Mouse (Mus musculus) megakaryocyte, embryonic 14.5 days (primary cell): ENCODE measurements around the gene Srebf1.

Experiments used
- FLI1 ChIP-seq: IDR thresholded peaks from 2 replicates; pipeline ENCODE4 v1.6.1; 2012; ENCODE audit warnings: low read length, inconsistent platforms, mixed read lengths
- GATA1 ChIP-seq: IDR thresholded peaks from 3 replicates; pipeline ENCODE4 v1.6.1; 2012; ENCODE audit warnings: mixed read lengths, low read length, inconsistent platforms, borderline replicate concordance

DNA sequence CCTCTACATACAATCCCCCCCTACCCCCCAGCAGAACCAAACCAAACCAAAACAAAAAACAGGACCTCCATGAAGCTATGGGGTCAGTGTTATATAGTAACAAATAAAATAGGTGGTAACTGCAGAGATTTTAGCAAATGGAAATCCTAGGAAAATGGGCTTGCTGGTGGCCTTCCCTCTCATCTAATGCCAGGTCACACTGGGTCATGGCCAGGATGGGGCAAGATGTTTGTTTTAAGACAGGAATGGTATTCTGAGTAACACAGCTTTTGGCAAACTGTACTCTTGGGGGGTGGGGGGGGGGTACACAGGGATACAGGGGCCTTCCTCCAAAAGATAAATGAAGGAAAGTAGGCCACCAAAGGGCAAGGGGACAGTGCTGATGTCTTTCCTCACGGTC, 59.8 kb downstream of the Srebf1 start:
- TF ChIP-seq GATA1 = no peak
- no peak for TF ChIP-seq FLI1
